Mouse (Mus musculus) erythroblast, adult 5-6 weeks (primary cell): ENCODE data around the gene Wdr31. TPM values are rescaled to one million over a fixed set of nuclear protein-coding genes. Genes with fewer than 3 reads are reported as not detected.

Experiments
- ATAC-seq: replicated peaks from 2 replicates; pipeline ENCODE4 v1.8.0; 2016; ENCODE audit warnings: moderate number of reproducible peaks, mild to moderate bottlenecking, moderate TSS enrichment, inconsistent platforms; ENCODE audit not compliant: poor library complexity, low FRiP score, severe bottlenecking
- total RNA-seq, 2 experiments: library from RNA; stranded (forward) in 1 of 2; stranded (reverse) in 1 of 2; fragments of 150-400 nt in 1 of 2; fragments of 200-764, 138-1000 nt in 1 of 2; gene quantifications; 2 replicates each; pipeline versions ENCODE4 v1.2.3 to v1.2.4; 2015 to 2017; ENCODE audit warnings: low replicate concordance in 2 of 2

Gene Wdr31
- total RNA-seq, 2 experiments from 2014 or later = not detected

DNA sequence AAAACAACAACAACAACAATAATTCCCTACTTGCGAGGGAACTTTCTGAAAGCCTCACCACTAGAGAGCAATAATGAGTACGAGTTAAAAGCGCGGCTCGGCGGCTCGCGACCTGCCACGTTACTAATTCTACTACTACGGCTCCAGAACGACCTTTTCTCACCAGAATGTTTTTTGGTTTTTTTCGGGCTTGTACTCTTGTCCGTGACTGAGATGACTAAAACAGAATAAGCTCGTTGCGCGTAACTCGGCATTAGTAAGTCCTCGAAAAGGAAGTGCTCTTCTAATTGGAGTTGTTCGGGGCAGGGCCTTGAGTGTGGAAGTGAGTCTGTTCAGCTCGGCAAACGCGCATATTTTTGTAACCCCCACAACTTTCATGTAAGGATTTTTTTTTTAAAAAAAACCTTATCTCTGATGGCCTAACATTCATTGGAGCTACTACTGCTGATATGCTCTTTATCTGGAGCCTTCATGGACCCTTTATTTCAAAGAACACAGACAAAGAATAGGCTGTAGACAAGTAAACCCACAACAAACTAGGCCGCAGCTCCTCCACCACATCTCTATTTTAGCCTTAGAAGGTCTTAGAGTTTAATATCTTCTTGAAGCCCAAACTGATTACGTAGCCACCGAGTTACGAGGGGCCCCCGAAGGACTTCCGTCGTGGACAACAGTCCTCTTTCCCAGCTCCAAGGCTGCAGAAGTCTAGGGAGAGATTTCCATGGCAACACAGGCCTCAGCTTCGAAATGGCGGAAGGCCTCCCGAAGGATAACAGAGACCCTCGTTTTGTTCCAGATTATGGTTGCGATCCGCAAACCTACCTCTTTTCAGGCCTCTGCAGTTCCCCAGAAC lies 62.7 kb downstream of the Wdr31 start:
- peak; percentile 70 for ATAC-seq

DNA sequence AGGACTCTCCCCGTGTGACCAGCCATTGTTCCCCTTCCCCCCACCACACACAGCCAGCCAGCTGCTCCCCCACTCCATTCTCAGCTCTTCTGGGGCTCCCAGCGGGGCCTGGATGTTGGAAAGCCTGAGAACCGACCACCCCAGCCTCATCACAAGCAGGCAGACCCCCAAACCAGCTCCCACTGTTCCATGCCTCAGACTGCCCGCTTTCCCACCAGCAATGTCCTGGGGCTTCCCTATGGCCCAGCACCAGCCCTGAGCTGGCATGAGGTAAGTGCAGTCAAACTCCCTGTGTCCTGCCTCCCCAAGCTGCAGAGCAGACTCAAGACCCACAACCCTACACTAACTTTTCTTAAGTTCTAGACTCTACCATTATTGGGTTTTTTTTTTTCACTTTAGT lies 64.6 kb downstream of the Wdr31 start:
- ATAC-seq = no peak

DNA sequence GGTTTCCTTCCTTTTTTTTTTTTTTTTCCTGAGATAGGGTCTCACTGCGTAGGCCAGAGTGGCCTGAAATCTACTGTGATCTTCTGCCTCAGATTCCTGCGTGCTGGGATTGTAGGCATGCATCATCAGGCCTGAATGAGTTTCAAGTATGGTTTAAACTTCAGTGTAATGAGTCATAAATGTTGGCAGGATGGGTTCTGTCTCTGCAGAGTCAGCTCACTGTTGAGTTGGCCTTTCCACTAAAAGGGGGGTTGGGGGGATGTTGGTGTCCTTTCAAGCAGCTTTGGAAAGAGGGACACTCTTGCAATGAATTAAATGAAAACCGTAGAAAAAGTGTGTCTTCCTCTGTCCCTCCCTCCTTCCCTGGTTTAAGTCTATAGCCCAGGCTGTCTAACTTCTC lies 71.7 kb downstream of the Wdr31 start:
- no peak for ATAC-seq

Other genes starting within 250 kb of the Wdr31 start
- gene Zfp37, start 239.8 kb downstream of the Wdr31 start, total RNA-seq (2015; ENCODE audit: low replicate concordance) = not detected in 2 replicates
- not detected in 2 replicates for gene Zfp37, start 239.8 kb downstream of the Wdr31 start, total RNA-seq (2017; ENCODE audit: low replicate concordance)
- gene Slc31a2, start 208.3 kb downstream of the Wdr31 start, total RNA-seq (2015; ENCODE audit: low replicate concordance) = 15.0 and 24.4 TPM in 2 replicates
- 8.8 and 13.6 TPM in 2 replicates for gene Slc31a2, start 208.3 kb downstream of the Wdr31 start, total RNA-seq (2017; ENCODE audit: low replicate concordance)
- 15.0 and 25.9 TPM in 2 replicates for gene Fkbp15, start 110.3 kb downstream of the Wdr31 start, total RNA-seq (2015; ENCODE audit: low replicate concordance)
- gene Fkbp15, start 110.3 kb downstream of the Wdr31 start, total RNA-seq (2017; ENCODE audit: low replicate concordance) = 29.0 and 31.6 TPM in 2 replicates
- gene Slc31a1, start 110.2 kb downstream of the Wdr31 start, total RNA-seq (2015; ENCODE audit: low replicate concordance) = 2.7 and 5.2 TPM in 2 replicates
- gene Slc31a1, start 110.2 kb downstream of the Wdr31 start, total RNA-seq (2017; ENCODE audit: low replicate concordance) = 3.7 and 5.4 TPM in 2 replicates
- 33.4 and 49.1 TPM in 2 replicates for gene Cdc26, start 62.3 kb downstream of the Wdr31 start, total RNA-seq (2015; ENCODE audit: low replicate concordance)
- 30.9 and 33.0 TPM in 2 replicates for gene Cdc26, start 62.3 kb downstream of the Wdr31 start, total RNA-seq (2017; ENCODE audit: low replicate concordance)
- gene Prpf4, start 62.1 kb downstream of the Wdr31 start, total RNA-seq (2015; ENCODE audit: low replicate concordance) = 1.3 and 2.7 TPM in 2 replicates
- gene Prpf4, start 62.1 kb downstream of the Wdr31 start, total RNA-seq (2017; ENCODE audit: low replicate concordance) = 7.0 and 12.5 TPM in 2 replicates
- gene Rnf183, start 35.6 kb downstream of the Wdr31 start, total RNA-seq (2015; ENCODE audit: low replicate concordance) = not detected in 2 replicates
- not detected in 2 replicates for gene Rnf183, start 35.6 kb downstream of the Wdr31 start, total RNA-seq (2017; ENCODE audit: low replicate concordance)
- not detected in 2 replicates for gene Bspry, start 9.2 kb upstream of the Wdr31 start, total RNA-seq (2015; ENCODE audit: low replicate concordance)
- gene Bspry, start 9.2 kb upstream of the Wdr31 start, total RNA-seq (2017; ENCODE audit: low replicate concordance) = not detected in 2 replicates
- gene Hdhd3, start 32.6 kb upstream of the Wdr31 start, total RNA-seq (2015; ENCODE audit: low replicate concordance) = not detected in 2 replicates
- gene Hdhd3, start 32.6 kb upstream of the Wdr31 start, total RNA-seq (2017; ENCODE audit: low replicate concordance) = 1.0 TPM in 1 of 2 replicates, not detected in the other
- gene Alad, start 49.0 kb upstream of the Wdr31 start, total RNA-seq (2015; ENCODE audit: low replicate concordance) = 105 and 125 TPM in 2 replicates
- 81.9 and 128 TPM in 2 replicates for gene Alad, start 49.0 kb upstream of the Wdr31 start, total RNA-seq (2017; ENCODE audit: low replicate concordance)
- gene Pole3, start 54.2 kb upstream of the Wdr31 start, total RNA-seq (2015; ENCODE audit: low replicate concordance) = 21.3 and 30.7 TPM in 2 replicates
- 14.1 and 17.3 TPM in 2 replicates for gene Pole3, start 54.2 kb upstream of the Wdr31 start, total RNA-seq (2017; ENCODE audit: low replicate concordance)
- not detected in 2 replicates for gene 4933430I17Rik, start 54.5 kb upstream of the Wdr31 start, total RNA-seq (2015; ENCODE audit: low replicate concordance)
- not detected in 2 replicates for gene 4933430I17Rik, start 54.5 kb upstream of the Wdr31 start, total RNA-seq (2017; ENCODE audit: low replicate concordance)
- 13.4 and 18.8 TPM in 2 replicates for gene Rgs3, start 89.0 kb upstream of the Wdr31 start, total RNA-seq (2015; ENCODE audit: low replicate concordance)
- 2.5 and 4.5 TPM in 2 replicates for gene Rgs3, start 89.0 kb upstream of the Wdr31 start, total RNA-seq (2017; ENCODE audit: low replicate concordance)